Mouse (Mus musculus) megakaryocyte-erythroid progenitor cell, adult 5-6 weeks (primary cell): Measurements from ENCODE around the gene Mmachc. TPM values are rescaled to one million over a fixed set of nuclear protein-coding genes. Genes with fewer than 3 reads are reported as not detected.

Experiments used
- ATAC-seq: replicated peaks from 2 replicates; pipeline ENCODE4 v1.8.0; 2016; ENCODE audit warnings: mild to moderate bottlenecking, inconsistent platforms; ENCODE audit not compliant: severe bottlenecking, poor library complexity, low FRiP score, low TSS enrichment
- total RNA-seq, 2 experiments: library from RNA; stranded (forward) in 1 of 2; stranded (reverse) in 1 of 2; fragments of 200-1000, 215-1000 nt in 1 of 2; fragments of >200 nt in 1 of 2; fragmentation: Nextera tagmentation in 1 of 2; gene quantifications; 2 replicates each; pipeline ENCODE4 v1.2.3; 2014 to 2017

Gene Mmachc
- total RNA-seq, 2 experiments from 2014 or later = 26.4 to 30.1 TPM

- ATAC-seq = no peak
Observed at GRCm38 (mm10) chr4:116657971-116658370, 50.2 kb downstream of the Mmachc start.

GRCm38 (mm10) chr4:116655658-116656057, 52.5 kb downstream of the Mmachc start:
- no peak for ATAC-seq

- ATAC-seq = no peak
Observed at GRCm38 (mm10) chr4:116655100-116655499, 53.1 kb downstream of the Mmachc start.

- ATAC-seq = no peak
Observed at GRCm38 (mm10) chr4:116653228-116653627, 55.0 kb downstream of the Mmachc start.

Other genes starting within 250 kb of the Mmachc start
- 32.2 and 47.0 TPM in 2 replicates for gene Mast2, start 244.2 kb downstream of the Mmachc start, total RNA-seq (2014; fragmentation: Nextera tagmentation)
- gene Mast2, start 244.2 kb downstream of the Mmachc start, total RNA-seq (2017) = 7.8 and 32.7 TPM in 2 replicates
- gene Ipp, start 200.9 kb downstream of the Mmachc start, total RNA-seq (2014; fragmentation: Nextera tagmentation) = 8.7 and 10.5 TPM in 2 replicates
- 13.4 and 21.7 TPM in 2 replicates for gene Ipp, start 200.9 kb downstream of the Mmachc start, total RNA-seq (2017)
- 40.3 and 44.1 TPM in 2 replicates for gene Tmem69, start 152.5 kb downstream of the Mmachc start, total RNA-seq (2014; fragmentation: Nextera tagmentation)
- 16.1 and 21.7 TPM in 2 replicates for gene Tmem69, start 152.5 kb downstream of the Mmachc start, total RNA-seq (2017)
- 75.6 and 95.2 TPM in 2 replicates for gene Gpbp1l1, start 150.7 kb downstream of the Mmachc start, total RNA-seq (2014; fragmentation: Nextera tagmentation)
- gene Gpbp1l1, start 150.7 kb downstream of the Mmachc start, total RNA-seq (2017) = 136 and 168 TPM in 2 replicates
- gene Ccdc17, start 111.8 kb downstream of the Mmachc start, total RNA-seq (2014; fragmentation: Nextera tagmentation) = 2.9 and 5.7 TPM in 2 replicates
- 2.5 and 3.3 TPM in 2 replicates for gene Ccdc17, start 111.8 kb downstream of the Mmachc start, total RNA-seq (2017)
- 195 and 210 TPM in 2 replicates for gene Nasp, start 80.5 kb downstream of the Mmachc start, total RNA-seq (2014; fragmentation: Nextera tagmentation)
- gene Nasp, start 80.5 kb downstream of the Mmachc start, total RNA-seq (2017) = 594 and 624 TPM in 2 replicates
- 163 and 243 TPM in 2 replicates for gene Akr1a1, start 56.7 kb downstream of the Mmachc start, total RNA-seq (2014; fragmentation: Nextera tagmentation)
- 460 and 502 TPM in 2 replicates for gene Akr1a1, start 56.7 kb downstream of the Mmachc start, total RNA-seq (2017)
- 158 and 208 TPM in 2 replicates for gene Prdx1, start 22.9 kb downstream of the Mmachc start, total RNA-seq (2014; fragmentation: Nextera tagmentation)
- gene Prdx1, start 22.9 kb downstream of the Mmachc start, total RNA-seq (2017) = 268 and 287 TPM in 2 replicates
- gene Ccdc163, start 103 bp upstream of the Mmachc start, total RNA-seq (2014; fragmentation: Nextera tagmentation) = 47.0 and 68.3 TPM in 2 replicates
- gene Ccdc163, start 103 bp upstream of the Mmachc start, total RNA-seq (2017) = 10.8 and 16.3 TPM in 2 replicates
- gene Tesk2, start 12.5 kb upstream of the Mmachc start, total RNA-seq (2014; fragmentation: Nextera tagmentation) = 2.7 and 4.1 TPM in 2 replicates
- 2.1 and 2.6 TPM in 2 replicates for gene Tesk2, start 12.5 kb upstream of the Mmachc start, total RNA-seq (2017)
- gene Toe1, start 99.2 kb upstream of the Mmachc start, total RNA-seq (2014; fragmentation: Nextera tagmentation) = 21.8 and 25.8 TPM in 2 replicates
- gene Toe1, start 99.2 kb upstream of the Mmachc start, total RNA-seq (2017) = 50.7 and 76.1 TPM in 2 replicates
- 2.5 and 9.8 TPM in 2 replicates for gene Mutyh, start 99.3 kb upstream of the Mmachc start, total RNA-seq (2014; fragmentation: Nextera tagmentation)
- gene Mutyh, start 99.3 kb upstream of the Mmachc start, total RNA-seq (2017) = 3.7 TPM in 1 of 2 replicates, not detected in the other
- not detected in 2 replicates for gene Hpdl, start 113.3 kb upstream of the Mmachc start, total RNA-seq (2014; fragmentation: Nextera tagmentation)
- 0.42 and 1.5 TPM in 2 replicates for gene Hpdl, start 113.3 kb upstream of the Mmachc start, total RNA-seq (2017)
- gene Zswim5, start 169.0 kb upstream of the Mmachc start, total RNA-seq (2014; fragmentation: Nextera tagmentation) = 0.20 TPM in 1 of 2 replicates, not detected in the other
- gene Zswim5, start 169.0 kb upstream of the Mmachc start, total RNA-seq (2017) = not detected in 2 replicates